Mouse (Mus musculus) WW6 (cell line): Measurements from ENCODE around the gene Hist1h3f.

ENCODE experiments used
- DNase-seq: peaks from one replicate; pipeline ENCODE4 v3.0.0-alpha.2; 2013; ENCODE audit warnings: low read depth, low spot score

Gene Hist1h3f

GRCm38 (mm10) chr13:23543965-23544786 is at the start of gene Hist1h3f:
Hist1h3f (plus strand) TSS chr13:23544052.
- DNase-seq = no peak

GRCm38 (mm10) chr13:23495526-23495925 is 48.3 kb upstream of the Hist1h3f start:
- no peak for DNase-seq

GRCm38 (mm10) chr13:23497656-23498321 is 46.1 kb upstream of the Hist1h3f start:
- no peak for DNase-seq

- DNase-seq = no peak
Measured at GRCm38 (mm10) chr13:23498653-23499052, 45.2 kb upstream of the Hist1h3f start.

DNA sequence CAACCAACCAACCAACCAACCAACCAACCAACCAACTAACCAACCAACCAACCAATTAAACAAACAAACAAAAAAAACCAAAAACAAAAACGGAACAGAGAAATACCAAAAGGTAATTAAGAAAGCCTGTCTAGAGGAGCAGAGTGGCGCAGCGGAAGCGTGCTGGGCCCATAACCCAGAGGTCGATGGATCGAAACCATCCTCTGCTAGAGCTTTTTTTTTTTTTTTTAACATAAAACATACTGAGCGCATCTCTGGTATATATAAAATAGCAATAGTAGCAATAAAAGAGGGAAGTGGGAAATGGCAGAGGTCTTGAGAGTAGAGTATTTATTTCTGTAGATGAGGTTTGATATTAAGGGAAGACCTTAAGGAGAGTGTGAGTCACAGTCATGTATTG is 43.9 kb upstream of the Hist1h3f start:
- no peak for DNase-seq

GRCm38 (mm10) chr13:23500424-23501200 is 43.2 kb upstream of the Hist1h3f start:
- DNase-seq = no peak

DNA sequence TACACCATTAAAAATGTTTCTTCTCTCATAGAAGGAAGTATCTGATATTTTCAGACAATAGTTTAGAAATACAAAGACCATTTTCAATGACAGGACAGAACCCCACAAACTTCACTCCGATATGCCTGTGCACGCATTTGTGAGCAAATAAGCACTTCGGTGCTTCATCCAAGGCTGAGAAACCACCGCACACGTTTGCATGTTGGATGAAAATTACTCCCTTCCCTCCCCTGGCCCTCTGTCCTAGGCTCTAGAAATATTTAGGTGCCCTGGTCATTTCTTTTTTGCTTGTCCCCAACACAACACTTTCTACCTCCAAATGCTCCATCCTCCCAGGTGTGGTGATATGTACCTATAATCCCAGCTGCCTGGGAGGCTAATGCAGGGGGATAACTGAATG is 42.3 kb upstream of the Hist1h3f start:
- DNase-seq = no peak

DNA sequence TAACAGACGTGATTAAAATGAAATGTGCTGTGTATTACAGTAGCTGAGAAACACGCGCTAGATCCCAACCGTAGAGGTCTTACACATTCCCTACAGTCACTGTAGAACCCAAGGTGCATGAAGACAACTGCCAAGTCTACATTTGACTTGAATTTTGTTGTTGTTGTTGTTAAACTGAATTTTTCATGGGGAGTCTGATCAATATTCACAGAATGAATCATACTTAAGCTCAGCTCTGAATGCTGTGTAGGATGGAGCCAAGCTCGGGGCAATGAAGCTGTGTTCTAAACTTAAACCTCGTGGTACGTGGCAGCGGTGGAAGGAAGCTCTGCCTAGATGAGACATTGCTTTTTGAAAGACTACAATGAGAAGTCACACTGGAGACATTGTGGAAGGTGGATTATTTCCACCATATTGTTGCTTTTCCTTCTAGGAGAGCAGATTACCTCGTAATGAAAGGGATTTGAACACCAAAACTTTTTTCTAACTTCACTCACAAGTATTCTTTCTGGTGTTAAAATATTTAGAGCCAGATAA is 41.8 kb upstream of the Hist1h3f start:
- DNase-seq = no peak

DNA sequence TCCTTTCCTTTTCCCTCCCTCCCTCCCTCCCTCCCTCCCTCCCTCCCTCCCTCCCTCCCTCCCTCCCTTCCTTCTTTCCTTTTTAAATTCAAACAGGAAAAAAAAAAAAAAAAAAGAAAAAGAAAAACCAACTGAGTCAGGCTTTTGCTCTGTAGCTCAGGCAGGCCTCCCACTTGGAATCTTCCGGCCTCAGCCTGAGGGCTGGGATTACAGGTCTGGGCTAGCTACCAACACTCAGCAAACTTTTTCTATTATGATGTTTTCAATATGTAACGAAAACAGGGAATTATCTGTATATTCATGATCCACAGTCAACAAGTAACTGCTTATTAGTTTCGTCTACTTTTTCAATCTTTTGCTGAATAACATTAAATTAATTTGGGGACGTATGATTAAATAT is 40.9 kb upstream of the Hist1h3f start:
- no peak for DNase-seq

GRCm38 (mm10) chr13:23503797-23504196 is 40.1 kb upstream of the Hist1h3f start:
- DNase-seq = no peak

- DNase-seq = no peak
Measured at GRCm38 (mm10) chr13:23505662-23506345, 38.0 kb upstream of the Hist1h3f start.

DNA sequence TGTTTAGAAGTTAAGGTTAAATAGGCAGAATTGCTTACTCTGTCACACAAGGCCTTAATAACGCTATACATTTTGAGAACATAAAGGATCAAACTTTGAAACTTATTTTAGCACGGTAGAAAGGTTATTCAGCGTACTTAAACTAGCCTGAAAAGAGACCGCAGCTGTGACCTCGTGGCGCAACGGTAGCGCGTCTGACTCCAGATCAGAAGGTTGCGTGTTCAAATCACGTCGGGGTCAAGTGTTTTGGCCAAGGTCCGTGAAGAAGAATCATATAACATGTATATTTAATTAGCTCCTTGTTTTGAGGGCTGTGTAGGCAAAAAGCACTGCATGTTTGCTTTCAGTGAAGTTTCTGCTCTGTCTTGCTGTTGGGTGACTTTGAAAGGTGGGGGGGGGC is 37.5 kb upstream of the Hist1h3f start:
- DNase-seq = no peak

GRCm38 (mm10) chr13:23506819-23507515 is 36.9 kb upstream of the Hist1h3f start:
- no peak for DNase-seq

- no peak for DNase-seq
Measured at GRCm38 (mm10) chr13:23510127-23510526, 33.7 kb upstream of the Hist1h3f start.

- DNase-seq = no peak
Measured at GRCm38 (mm10) chr13:23513517-23513916, 30.3 kb upstream of the Hist1h3f start.

GRCm38 (mm10) chr13:23515281-23515680 is 28.6 kb upstream of the Hist1h3f start:
- no peak for DNase-seq

DNA sequence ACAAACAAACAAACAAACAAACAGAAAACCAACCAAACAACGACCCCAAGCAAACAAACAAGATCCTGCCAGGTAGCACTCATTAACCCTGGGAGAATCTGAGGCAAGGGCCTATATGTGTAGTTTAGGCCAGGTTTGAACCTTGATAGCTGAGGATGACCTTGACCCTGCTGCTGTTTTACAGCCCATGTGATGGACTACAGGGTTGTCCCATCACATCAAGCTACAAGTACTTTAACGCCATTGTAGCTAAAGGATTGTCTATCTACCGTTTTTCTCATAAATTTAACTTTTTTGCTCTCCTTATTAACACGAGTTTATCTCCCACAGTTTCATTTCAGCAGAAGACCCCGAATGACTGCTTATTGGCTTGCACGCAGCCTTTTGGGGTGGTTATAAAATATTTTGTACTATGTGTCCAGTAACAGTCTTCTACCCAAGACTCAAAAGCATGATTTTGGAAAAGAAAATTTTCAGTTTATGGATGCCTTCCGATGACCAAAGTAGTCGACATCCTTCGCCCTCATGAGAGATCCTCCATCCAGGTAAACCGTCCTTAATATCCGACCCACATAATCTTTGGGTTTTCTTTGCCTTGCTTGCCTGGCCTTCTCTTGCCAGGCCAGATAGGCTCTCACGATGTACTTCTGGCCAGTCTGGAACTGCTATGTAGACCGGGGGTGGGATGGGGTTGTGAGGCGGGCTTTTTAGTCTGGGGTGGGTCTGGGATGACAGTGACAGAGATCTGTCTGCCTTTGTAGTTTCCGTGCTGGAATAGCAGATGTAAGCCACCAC is 27.8 kb upstream of the Hist1h3f start:
- no peak for DNase-seq

DNA sequence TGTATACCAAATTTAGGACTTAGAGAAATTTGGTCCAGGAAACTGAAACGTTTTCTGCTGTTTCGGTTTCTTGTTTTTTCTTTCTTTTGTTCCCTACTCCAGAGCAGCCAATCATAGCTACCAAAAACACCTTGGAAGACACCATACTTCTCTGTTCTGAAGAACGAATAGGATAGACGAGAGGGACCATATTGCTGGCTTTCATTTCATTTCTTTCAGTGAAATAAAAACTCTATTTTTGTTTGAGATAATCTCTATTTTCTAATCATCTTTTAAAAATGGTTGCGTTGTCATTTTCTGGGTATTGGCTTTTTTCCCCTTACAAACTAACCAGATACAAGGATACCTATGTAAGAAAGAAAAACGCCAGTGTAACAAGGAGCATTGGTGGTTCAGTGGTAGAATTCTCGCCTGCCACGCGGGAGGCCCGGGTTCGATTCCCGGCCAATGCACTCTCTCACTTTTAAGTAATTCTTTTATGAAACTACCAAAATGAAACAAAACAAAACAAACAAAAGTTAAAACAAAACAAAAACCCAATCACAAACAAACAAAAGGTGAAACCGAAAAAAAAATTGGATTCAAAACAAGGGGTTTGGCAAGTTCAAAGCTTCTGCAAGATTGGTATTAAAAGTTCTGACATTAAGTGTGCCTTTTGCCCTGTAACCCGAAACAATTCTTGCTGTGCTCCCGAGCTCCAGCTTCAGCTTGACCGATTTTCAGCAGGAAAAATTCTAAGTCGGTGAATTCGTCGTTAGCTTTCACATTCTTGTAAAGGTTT is 26.8 kb upstream of the Hist1h3f start:
- no peak for DNase-seq

DNA sequence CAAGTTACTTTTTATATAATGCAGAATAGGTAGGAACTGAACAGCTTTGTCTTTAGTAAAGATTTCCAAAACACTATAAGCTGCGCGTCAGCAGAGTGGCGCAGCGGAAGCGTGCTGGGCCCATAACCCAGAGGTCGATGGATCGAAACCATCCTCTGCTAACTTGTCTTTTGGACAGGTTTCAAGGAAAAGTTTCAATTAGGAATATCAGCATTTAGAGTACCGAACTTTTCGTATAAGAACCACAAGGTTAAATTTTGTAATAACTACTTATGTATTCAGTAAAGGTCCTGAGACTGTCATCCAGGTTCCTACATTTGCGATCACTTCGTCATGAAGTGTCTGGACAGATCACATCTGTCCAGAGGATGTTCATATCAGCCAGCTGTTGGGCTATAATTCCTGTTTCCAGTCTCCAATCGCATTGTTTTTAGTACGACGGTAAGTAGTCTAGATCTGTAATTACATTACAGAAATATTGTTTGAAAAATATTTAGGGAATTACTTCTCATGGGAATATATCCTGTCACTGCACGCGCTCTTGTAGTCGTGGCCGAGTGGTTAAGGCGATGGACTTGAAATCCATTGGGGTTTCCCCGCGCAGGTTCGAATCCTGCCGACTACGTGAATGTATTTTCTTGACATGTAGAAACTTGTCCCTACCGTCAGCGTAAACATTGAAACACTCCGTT is 26.1 kb upstream of the Hist1h3f start:
- no peak for DNase-seq
